In the genomic region with DNA sequence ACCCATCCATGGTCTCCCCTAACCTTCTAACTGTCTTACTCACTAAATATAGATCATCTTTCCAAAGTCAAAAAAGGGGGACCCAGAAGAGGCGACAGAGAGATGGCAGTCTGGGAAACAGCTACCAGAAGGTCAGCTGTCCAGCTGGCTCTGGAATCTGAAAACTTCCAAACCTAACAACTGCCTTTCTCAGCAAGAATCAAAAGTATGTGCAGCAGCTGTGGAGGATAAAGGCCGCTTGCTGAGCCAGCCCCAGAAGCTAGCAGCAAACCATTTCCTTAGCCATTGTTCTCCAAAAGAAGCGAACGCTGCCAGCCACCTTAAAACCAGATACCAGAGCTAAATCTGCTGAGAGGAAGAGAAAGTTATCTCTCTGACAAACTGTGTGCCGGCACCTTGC, we compare ENCODE assay signal across 8 mouse cellular contexts. TPM values are rescaled to one million over a fixed set of nuclear protein-coding genes. Genes with fewer than 3 reads are reported as not detected.
DNase-seq lines count a peak whose midpoint lies in the region; ATAC-seq and TF ChIP-seq lines count a peak whose summit lies in the region.

No protein-coding gene starts in this region.

- H3K4me3 ChIP-seq in midbrain, embryonic 10.5 days = no peak overlapping the region
- H3K4me3 ChIP-seq in midbrain, embryonic 15.5 days = no peak overlapping the region
- H3K4me3 ChIP-seq in heart, adult 2 months = no peak overlapping the region
- no peak overlapping the region for H3K4me3 ChIP-seq in stomach, embryonic 14.5 days (ENCODE audit: low read depth, low read length)

- H3K4me2 ChIP-seq in midbrain, embryonic 15.5 days = no peak overlapping the region
- H3K4me2 ChIP-seq in stomach, embryonic 14.5 days (replicated peaks; ENCODE audit: low read depth, low read length) = no peak overlapping the region

- no peak for TF ChIP-seq POLR2A in heart, adult 2 months (IDR thresholded peaks at IDR 0.05; ENCODE audit: insufficient read depth, low read depth, low read length)

- TF ChIP-seq EP300 in heart, adult 2 months (IDR thresholded peaks at IDR 0.05; ENCODE audit: insufficient read depth, low read depth, low read length) = peak; percentile 46; the same call in 1 of the 2 replicates

- H3K27ac ChIP-seq in midbrain, embryonic 10.5 days (replicated peaks) = peak overlapping the region; percentile 68
- no peak overlapping the region; the same call in 1 of the 2 replicates for H3K27ac ChIP-seq in midbrain, embryonic 15.5 days
- H3K27ac ChIP-seq in heart, adult 2 months = peak overlapping the region; percentile 56
- H3K27ac ChIP-seq in stomach, embryonic 14.5 days (ENCODE audit: low read length) = peak overlapping the region; percentile 70

- no peak overlapping the region for H3K9ac ChIP-seq in midbrain, embryonic 15.5 days
- no peak overlapping the region for H3K9ac ChIP-seq in heart, adult 2 months (ENCODE audit: low read depth, low read length)
- H3K9ac ChIP-seq in stomach, embryonic 14.5 days (replicated peaks; ENCODE audit: low read depth, low read length) = no peak overlapping the region

- no peak for TF ChIP-seq CTCF in heart, adult 2 months (IDR thresholded peaks at IDR 0.05)

- peaks cover 8% of the 10 kb centered on the region; the same call in 1 of the 2 replicates for H3K36me3 ChIP-seq in midbrain, embryonic 10.5 days
- H3K36me3 ChIP-seq in midbrain, embryonic 15.5 days (replicated peaks) = no peaks in the 10 kb centered on the region
- peaks cover 21% of the 10 kb centered on the region for H3K36me3 ChIP-seq in heart, adult 2 months (ENCODE audit: control insufficient read depth, insufficient read depth, low read length)
- H3K36me3 ChIP-seq in stomach, embryonic 14.5 days (ENCODE audit: control insufficient read depth, insufficient read depth, low read length) = no peaks in the 10 kb centered on the region

- peaks cover 34% of the 10 kb centered on the region for H3K4me1 ChIP-seq in midbrain, embryonic 10.5 days
- peaks cover 26% of the 10 kb centered on the region for H3K4me1 ChIP-seq in midbrain, embryonic 15.5 days
- H3K4me1 ChIP-seq in heart, adult 2 months (ENCODE audit: control insufficient read depth, insufficient read depth, low read length) = peaks cover 27% of the 10 kb centered on the region
- H3K4me1 ChIP-seq in stomach, embryonic 14.5 days (ENCODE audit: control insufficient read depth, insufficient read depth, low read length) = peaks cover 22% of the 10 kb centered on the region

- DNase-seq in midbrain, embryonic 10.5 days (ENCODE audit: low spot score) = peak; percentile 48
- peak in 1 of 2 experiments; percentile 43 for DNase-seq in heart, adult 2 months
- peak; percentile 72 for DNase-seq in kidney, postnatal 10 days
- DNase-seq in spleen, adult 12 weeks (ENCODE audit: low spot score) = no peak

- WGBS in midbrain, embryonic 10.5 days = 3% methylated on average over 5 of the region's 5 CpGs
- WGBS in midbrain, embryonic 15.5 days = 4% methylated on average over 5 of the region's 5 CpGs
- WGBS in heart, adult 2 months = 12% methylated on average over 5 of the region's 5 CpGs
- 10% methylated on average over 5 of the region's 5 CpGs for WGBS in stomach, embryonic 14.5 days

- peaks cover 2% of the 10 kb centered on the region; the same call in 1 of the 2 replicates for H3K79me2 ChIP-seq in heart, adult 2 months (replicated peaks; ENCODE audit: control insufficient read depth, insufficient read depth, low read length)

- no peaks in the 10 kb centered on the region for H3K27me3 ChIP-seq in midbrain, embryonic 10.5 days (ENCODE audit: low read depth, poor library complexity, severe bottlenecking)
- no peaks in the 10 kb centered on the region for H3K27me3 ChIP-seq in midbrain, embryonic 15.5 days (replicated peaks)
- no peaks in the 10 kb centered on the region for H3K27me3 ChIP-seq in heart, adult 2 months (ENCODE audit: control insufficient read depth, insufficient read depth, low read length)
- no peaks in the 10 kb centered on the region for H3K27me3 ChIP-seq in stomach, embryonic 14.5 days (ENCODE audit: control insufficient read depth, insufficient read depth, low read length)

- intact Hi-C loops in heart, adult 2 months (cut with DNase I) = loop anchor here (2.0 kb wide), 1 partner anchor 30 kb away; no protein-coding TSS in a partner anchor

- no peaks in the 10 kb centered on the region for H3K9me3 ChIP-seq in midbrain, embryonic 10.5 days (replicated peaks)
- no peaks in the 10 kb centered on the region for H3K9me3 ChIP-seq in midbrain, embryonic 15.5 days
- no peaks in the 10 kb centered on the region for H3K9me3 ChIP-seq in stomach, embryonic 14.5 days (ENCODE audit: control insufficient read depth, low read depth, low read length)

- no peak for ATAC-seq in midbrain, embryonic 15.5 days (replicated peaks)
- no peak for ATAC-seq in stomach, embryonic 14.5 days (ENCODE audit: insufficient number of reproducible peaks, insufficient read depth, low FRiP score, low read depth)
- ATAC-seq in cerebellum, adult (ENCODE audit: insufficient number of reproducible peaks, low FRiP score, low TSS enrichment) = no peak
- ATAC-seq in frontal cortex, adult (ENCODE audit: low TSS enrichment) = no peak

RNA-seq across cellular contexts. Expression of a gene that starts 59.7 kb away (rescaled TPM):
- polyA plus RNA-seq in midbrain, embryonic 10.5 days (2016; fragmentation: Nextera tagmentation; extraction: Ambion mirVana) = 39.2 and 46.2 TPM in 2 replicates
- polyA plus RNA-seq in midbrain, embryonic 15.5 days (2015; fragmentation: Nextera tagmentation; extraction: Ambion mirVana) = 76.4 and 82.6 TPM in 2 replicates
- total RNA-seq in heart, adult 2 months (2021) = 100 to 1,000 TPM; 222 to 223 TPM
- 71.4 and 102 TPM in 2 replicates for polyA plus RNA-seq in heart, adult 2 months (2012; rRNA removed)
- 86.9 and 88.2 TPM in 2 replicates for polyA plus RNA-seq in stomach, embryonic 14.5 days (2014; fragmentation: Nextera tagmentation; extraction: Ambion mirVana)
